Mouse (Mus musculus) natural killer cell, adult 2 months (primary cell): ENCODE measurements around the gene Farp1.

Source experiments
- DNase-seq, 2 experiments: peaks; one replicate each; pipeline ENCODE4 v3.0.0; 2022; ENCODE audit warnings: low spot score in 2 of 2

Gene Farp1

GRCm38 (mm10) chr14:121219226-121220039 is 184.4 kb downstream of the Farp1 start:
- DNase-seq: no peak

GRCm38 (mm10) chr14:121220040-121220322 is 185.0 kb downstream of the Farp1 start:
- no peak for DNase-seq

GRCm38 (mm10) chr14:121220723-121221122 is 185.7 kb downstream of the Farp1 start:
- DNase-seq: peak; percentile 19 to 21

GRCm38 (mm10) chr14:121225804-121226203 is 190.8 kb downstream of the Farp1 start:
- DNase-seq: no peak

- DNase-seq: no peak
Observed at GRCm38 (mm10) chr14:121229036-121229773, 194.2 kb downstream of the Farp1 start.

GRCm38 (mm10) chr14:121231232-121231631 is 196.2 kb downstream of the Farp1 start:
- DNase-seq: no peak

GRCm38 (mm10) chr14:121234741-121235307 is 199.8 kb downstream of the Farp1 start:
- DNase-seq: no peak

- DNase-seq: no peak
Observed at GRCm38 (mm10) chr14:121236736-121237135, 201.7 kb downstream of the Farp1 start.

GRCm38 (mm10) chr14:121238727-121239126 is 203.7 kb downstream of the Farp1 start:
- no peak for DNase-seq

- DNase-seq: no peak
Observed at GRCm38 (mm10) chr14:121239386-121239785, 204.4 kb downstream of the Farp1 start.

- no peak for DNase-seq
Observed at GRCm38 (mm10) chr14:121244104-121244503, 209.1 kb downstream of the Farp1 start.

GRCm38 (mm10) chr14:121246048-121246731 is 211.2 kb downstream of the Farp1 start:
- no peak for DNase-seq

- DNase-seq: no peak
Observed at GRCm38 (mm10) chr14:121247287-121247686, 212.3 kb downstream of the Farp1 start.

GRCm38 (mm10) chr14:121248346-121248745 is 213.3 kb downstream of the Farp1 start:
- no peak for DNase-seq

GRCm38 (mm10) chr14:121251099-121251498 is 216.1 kb downstream of the Farp1 start:
- DNase-seq: no peak

- no peak for DNase-seq
Observed at GRCm38 (mm10) chr14:121251708-121252107, 216.7 kb downstream of the Farp1 start.

- DNase-seq: no peak
Observed at GRCm38 (mm10) chr14:121252542-121252941, 217.5 kb downstream of the Farp1 start.

- no peak for DNase-seq
Observed at GRCm38 (mm10) chr14:121254869-121255268, 219.9 kb downstream of the Farp1 start.

- no peak for DNase-seq
Observed at GRCm38 (mm10) chr14:121255469-121255868, 220.5 kb downstream of the Farp1 start.

- DNase-seq: no peak
Observed at GRCm38 (mm10) chr14:121256896-121257295, 221.9 kb downstream of the Farp1 start.

GRCm38 (mm10) chr14:121259332-121259731 is 224.3 kb downstream of the Farp1 start:
- no peak for DNase-seq

- DNase-seq: peak in 1 of 2 experiments; percentile 33
Observed at GRCm38 (mm10) chr14:121259789-121260188, 224.8 kb downstream of the Farp1 start.
